Mouse (Mus musculus) G1E-ER4 (cell line): ENCODE results near the gene Ss18l2. TPM values are rescaled to one million over a fixed set of nuclear protein-coding genes. Genes with fewer than 3 reads are reported as not detected.

ENCODE experiments used
- GATA1 ChIP-seq: IDR thresholded peaks from one replicate; pipeline ENCODE4 v1.8.0; 2012; ENCODE audit warnings: low read length, inconsistent platforms
- polyA plus RNA-seq: library from polyadenylated mRNA; stranded (reverse); fragments of >175 nt; gene quantifications from 2 replicates; pipeline ENCODE4 v1.2.3, GENCODE M21; 2012

The Ss18l2 gene
- polyA plus RNA-seq, result 16.5 and 20.5 TPM in 2 replicates

DNA sequence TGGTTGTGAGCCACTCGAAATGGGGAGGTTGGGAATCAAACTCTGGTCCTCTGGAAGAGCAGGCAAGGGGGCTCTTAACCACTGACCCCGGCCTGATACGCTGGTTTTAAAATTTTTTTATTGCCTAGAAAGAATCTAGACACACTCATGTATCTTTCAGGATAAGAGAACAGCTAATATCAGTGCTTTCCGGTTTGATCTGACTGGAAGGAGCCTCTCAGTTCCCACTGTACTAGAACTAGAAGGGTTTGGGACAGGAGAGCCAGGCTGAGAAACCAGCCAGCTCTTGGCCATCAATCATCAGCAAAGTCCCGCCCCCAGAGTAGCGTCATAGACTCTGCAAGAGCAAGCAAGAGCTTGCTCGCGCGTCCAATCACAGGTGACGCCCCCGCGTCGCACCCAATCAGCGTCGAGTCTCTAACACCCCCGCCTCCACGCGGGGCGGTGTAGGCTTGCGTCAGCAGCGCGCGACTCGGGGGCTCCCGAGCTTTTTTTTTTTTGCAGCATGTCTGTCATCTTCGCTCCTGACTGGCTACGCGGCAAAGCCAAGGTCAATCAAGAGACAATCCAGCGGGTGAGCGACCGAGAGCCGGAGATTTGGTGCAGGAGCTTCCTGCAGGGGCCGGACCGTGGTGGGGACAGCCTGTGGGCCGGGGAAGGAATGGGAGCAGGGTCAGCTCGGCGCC is at the start of gene Ss18l2:
Gene Ss18l2 (plus strand): TSS at position 432 of the 686 bp plus-strand sequence.
- TF ChIP-seq GATA1, result no peak

- TF ChIP-seq GATA1, result no peak
These were observed 46.7 kb upstream of the Ss18l2 start for GRCm38 (mm10) chr9:121663467-121663866.

DNA sequence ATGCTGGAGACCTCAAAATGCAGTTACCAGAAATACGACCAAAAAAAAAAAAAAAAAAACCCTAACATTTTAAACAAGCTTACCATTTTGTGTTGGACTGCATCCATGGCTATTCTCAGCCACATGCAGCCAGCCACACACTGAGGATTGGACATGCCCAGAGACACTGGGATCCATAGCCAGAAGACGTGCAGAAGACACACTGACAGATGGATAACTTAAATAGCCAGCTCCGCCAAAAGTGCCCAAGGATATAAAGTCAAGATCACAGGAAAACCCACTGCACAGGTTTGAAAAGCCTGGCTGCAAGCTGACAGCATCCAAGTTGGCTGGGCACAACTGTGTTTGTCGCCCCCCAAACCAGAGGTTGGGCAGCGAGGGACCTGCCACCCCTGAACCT is 46.0 kb upstream of the Ss18l2 start:
- TF ChIP-seq GATA1, result no peak

DNA sequence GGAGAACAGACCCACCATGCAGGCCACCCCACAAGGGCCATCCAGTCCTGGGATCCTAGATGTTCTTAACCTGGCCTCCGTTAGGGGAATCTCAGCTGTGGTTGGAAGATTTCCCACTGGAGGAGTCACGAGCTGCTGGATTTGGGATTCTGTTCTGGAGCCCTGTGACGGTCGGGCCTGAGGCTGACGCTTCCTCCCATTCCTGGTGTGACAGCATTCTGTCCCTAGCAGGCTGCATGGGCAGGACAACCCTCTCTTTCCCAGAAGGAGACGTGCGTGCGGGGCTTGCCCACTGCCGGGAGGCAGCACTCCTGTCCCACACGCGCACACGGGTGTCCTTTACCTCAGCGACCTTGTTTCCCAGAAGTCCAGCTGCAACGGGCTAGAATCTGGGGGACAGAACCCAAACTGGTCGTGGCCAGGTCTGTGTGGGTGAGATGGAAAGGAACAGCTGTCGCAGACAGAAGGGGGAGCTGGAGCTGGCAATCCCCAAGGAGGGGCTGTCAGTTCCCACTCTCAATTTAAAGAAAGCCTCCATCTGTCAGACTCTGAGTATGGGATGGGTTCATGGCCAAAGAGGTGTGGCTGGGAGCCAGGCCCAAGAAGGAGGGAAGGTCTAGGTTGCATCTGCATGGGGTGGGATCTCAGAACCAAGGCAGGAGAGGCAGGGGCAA is 43.0 kb upstream of the Ss18l2 start:
- no peak for TF ChIP-seq GATA1

DNA sequence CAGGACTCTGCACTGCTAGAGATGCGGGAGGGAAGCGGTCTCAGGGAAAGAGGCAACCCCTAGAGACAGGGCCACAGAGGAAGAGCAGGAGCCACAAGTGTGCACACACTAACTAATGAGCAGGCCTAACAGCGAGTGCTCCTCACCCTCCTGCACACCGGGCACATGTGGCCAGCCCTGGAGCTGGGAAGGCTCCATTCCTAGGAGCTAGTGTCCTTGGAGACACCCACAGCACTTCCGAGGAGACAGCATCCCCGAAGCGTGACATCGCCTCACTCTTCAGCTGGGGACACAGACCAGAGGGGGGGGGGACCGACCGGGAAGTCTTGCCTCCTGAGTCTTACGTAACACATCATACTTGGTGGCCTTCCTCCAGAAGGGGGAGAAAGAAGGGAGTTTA is 42.3 kb upstream of the Ss18l2 start:
- TF ChIP-seq GATA1, result no peak

- TF ChIP-seq GATA1, result no peak
These were observed 40.8 kb upstream of the Ss18l2 start for GRCm38 (mm10) chr9:121669348-121669791.

- TF ChIP-seq GATA1, result no peak
These were observed 38.8 kb upstream of the Ss18l2 start for GRCm38 (mm10) chr9:121671300-121671699.

GRCm38 (mm10) chr9:121672311-121672710 is 37.8 kb upstream of the Ss18l2 start:
- TF ChIP-seq GATA1, result no peak

GRCm38 (mm10) chr9:121673716-121674115 is 36.4 kb upstream of the Ss18l2 start:
- no peak for TF ChIP-seq GATA1

DNA sequence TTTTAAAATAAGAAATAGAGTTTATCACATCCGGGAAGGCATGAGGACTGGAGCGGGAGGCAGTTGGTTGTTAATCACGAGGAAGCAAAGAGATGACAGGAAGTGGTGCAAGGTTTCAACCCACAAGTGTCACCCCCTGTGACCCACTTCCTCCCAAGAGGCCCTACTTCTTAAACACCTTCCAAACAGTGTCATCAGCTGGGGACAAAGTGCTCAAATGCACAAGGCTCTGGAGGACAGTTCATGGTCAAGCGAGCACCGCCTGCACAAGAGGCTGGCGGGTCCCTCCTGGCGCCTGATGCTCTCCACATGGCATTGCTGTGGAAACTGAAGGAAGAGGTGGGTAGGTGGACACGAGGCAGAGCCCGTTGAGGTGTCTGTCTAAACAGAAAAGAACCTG is 35.1 kb upstream of the Ss18l2 start:
- no peak for TF ChIP-seq GATA1

GRCm38 (mm10) chr9:121675556-121675955 is 34.6 kb upstream of the Ss18l2 start:
- TF ChIP-seq GATA1, result no peak

DNA sequence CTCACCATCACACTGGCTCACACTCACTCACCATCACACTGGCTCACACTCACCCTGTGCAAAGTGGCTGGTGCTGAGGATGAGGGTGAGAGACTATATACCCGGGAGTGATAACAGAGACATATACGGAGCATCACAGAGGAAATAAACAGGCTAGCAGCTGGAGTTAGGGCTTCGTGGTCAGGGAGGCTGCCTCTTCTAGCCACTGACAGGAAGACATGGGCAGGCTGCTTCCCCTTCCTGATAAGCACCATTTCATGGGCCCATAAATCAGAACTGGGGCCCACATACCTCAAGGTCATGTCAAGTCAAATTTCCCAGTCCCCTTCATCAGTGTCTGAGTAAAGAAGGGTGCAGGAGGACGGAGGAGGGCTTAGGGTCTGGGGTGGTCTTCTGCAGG is 33.1 kb upstream of the Ss18l2 start:
- no peak for TF ChIP-seq GATA1

DNA sequence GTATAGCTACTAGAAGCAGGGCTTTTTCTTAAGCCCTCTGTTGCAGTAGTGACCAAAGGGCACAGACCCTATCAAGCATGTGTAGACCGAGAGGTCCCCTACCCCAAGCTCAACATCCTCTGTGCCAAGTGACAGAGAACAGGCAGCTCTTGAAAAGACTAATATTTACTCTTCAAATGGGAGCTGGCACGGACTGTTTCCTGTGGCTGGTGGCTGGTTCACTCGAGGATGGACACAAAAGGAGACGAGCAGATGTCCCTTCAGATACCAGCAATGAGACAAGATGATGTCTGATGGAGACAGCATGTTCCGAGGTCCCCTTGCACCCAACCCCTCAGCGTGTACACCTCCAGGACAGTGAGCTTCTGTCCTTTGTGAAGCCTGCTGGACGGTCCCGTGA is 32.7 kb upstream of the Ss18l2 start:
- no peak for TF ChIP-seq GATA1

GRCm38 (mm10) chr9:121679549-121679948 is 30.6 kb upstream of the Ss18l2 start:
- no peak for TF ChIP-seq GATA1

DNA sequence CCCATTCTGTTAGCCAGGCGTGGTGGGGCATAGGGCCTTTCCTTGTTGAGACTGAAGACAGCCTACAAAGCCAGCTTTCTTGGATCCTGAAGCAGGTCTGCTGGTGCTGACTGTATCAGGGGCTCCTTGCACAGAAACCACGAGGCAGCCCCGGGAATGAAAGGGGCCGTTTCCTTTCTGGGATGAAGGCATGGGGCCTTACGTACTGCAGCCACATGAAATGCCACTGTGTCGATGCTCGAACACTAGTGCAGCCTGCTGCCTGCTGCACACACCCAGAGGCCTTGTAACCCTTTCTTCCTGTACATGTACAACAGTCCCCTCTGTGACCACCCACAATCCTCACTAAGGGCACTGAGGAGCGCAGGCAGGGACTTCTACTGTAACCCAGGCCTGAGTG is 28.9 kb upstream of the Ss18l2 start:
- no peak for TF ChIP-seq GATA1

GRCm38 (mm10) chr9:121682037-121682680 is 28.0 kb upstream of the Ss18l2 start:
- no peak for TF ChIP-seq GATA1

GRCm38 (mm10) chr9:121684702-121685101 is 25.4 kb upstream of the Ss18l2 start:
- TF ChIP-seq GATA1, result no peak

- no peak for TF ChIP-seq GATA1
These were observed 19.9 kb upstream of the Ss18l2 start for GRCm38 (mm10) chr9:121690200-121690651.
